Mouse (Mus musculus) regulatory T cell (primary cell): ENCODE measurements around the gene Rcan3.

Experiments used
- in situ Hi-C: fragments of 300-600 bp; cut with MboI, MseI; formaldehyde crosslinking; loops from one replicate; pipeline ENCODE4 v1.15.1; 2025; ENCODE audit warnings: high pct_unique_total_duplicates

Rcan3 gene

DNA sequence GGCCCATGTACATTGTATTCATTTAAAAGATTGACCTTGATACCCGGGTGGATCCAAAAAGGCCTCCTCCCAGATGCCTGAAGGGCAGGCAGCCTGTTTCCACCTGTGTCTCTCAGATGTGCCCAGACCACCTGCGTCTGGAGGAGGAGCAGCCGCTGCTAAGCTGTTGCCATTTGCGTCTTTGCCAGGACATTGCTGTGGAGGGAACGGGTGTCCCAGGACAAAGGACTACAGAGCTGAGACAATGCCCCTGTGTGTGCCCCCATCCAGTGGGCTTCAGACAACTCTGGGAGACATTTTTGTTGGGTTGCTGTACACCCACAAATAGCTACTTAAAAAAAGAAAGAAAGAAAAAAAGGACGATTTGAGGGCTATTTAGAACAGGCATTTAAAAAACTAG, 70.8 kb downstream of the Rcan3 start:
- in situ Hi-C loops = no loop called here
